Mouse (Mus musculus): Measurements from ENCODE around the gene Celf2.
"Not testable (repeated sequence)": the region's sequence is repeated elsewhere in the genome, so short reads cannot be mapped to it uniquely, and the experiment has no call there.

Celf2 gene

GRCm38 (mm10) chr2:6604347-6604746, 905.0 kb downstream of the Celf2 start:
- DNase-seq (ENCODE audit: low read depth, low spot score): no peak

GRCm38 (mm10) chr2:6603880-6604279, 905.5 kb downstream of the Celf2 start:
- no peak for DNase-seq (ENCODE audit: low read depth, low spot score)

- no peak for DNase-seq (ENCODE audit: low read depth, low spot score)
Measured at GRCm38 (mm10) chr2:6602163-6602562, 907.2 kb downstream of the Celf2 start.

DNA sequence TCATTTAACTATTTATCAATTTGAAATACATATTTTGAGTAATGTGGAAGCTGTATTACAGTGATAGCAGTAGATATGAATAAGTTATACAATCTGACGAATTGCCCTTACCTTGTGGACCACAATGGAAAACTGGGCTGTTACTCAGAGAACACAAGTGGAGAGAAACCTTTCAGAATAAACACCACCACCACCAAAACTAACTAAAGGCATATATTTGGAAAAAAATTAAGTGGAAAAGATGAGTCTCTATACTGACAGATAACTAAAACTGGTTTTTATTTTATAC, 910.5 kb downstream of the Celf2 start:
- no peak for DNase-seq (ENCODE audit: low read depth, low spot score)

- no peak for DNase-seq (ENCODE audit: low read depth, low spot score)
Measured at GRCm38 (mm10) chr2:6598124-6598878, 911.1 kb downstream of the Celf2 start.

DNA sequence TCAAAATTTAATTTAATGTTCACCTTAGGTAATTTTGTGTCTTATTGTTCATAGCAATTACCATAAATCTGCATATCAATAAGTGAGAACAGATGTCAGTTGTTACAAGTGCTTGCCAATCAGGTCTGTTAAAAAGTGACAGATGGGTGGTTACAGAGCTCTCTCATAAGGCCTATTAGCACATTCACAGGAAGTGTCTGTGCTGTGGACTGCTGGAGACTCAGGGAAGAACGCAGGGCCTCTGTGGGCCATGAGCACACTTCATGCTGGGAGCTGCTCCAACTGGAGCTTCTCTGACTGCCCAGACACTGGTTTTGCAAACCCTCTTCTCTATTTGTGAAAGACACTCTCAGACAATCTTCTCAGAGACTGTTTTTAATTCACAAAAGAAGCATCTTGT, 914.6 kb downstream of the Celf2 start:
- DNase-seq (ENCODE audit: low read depth, low spot score): no peak

GRCm38 (mm10) chr2:6594160-6594559, 915.2 kb downstream of the Celf2 start:
- no peak for DNase-seq (ENCODE audit: low read depth, low spot score)

GRCm38 (mm10) chr2:6593739-6594138, 915.6 kb downstream of the Celf2 start:
- DNase-seq (ENCODE audit: low read depth, low spot score): no peak

DNA sequence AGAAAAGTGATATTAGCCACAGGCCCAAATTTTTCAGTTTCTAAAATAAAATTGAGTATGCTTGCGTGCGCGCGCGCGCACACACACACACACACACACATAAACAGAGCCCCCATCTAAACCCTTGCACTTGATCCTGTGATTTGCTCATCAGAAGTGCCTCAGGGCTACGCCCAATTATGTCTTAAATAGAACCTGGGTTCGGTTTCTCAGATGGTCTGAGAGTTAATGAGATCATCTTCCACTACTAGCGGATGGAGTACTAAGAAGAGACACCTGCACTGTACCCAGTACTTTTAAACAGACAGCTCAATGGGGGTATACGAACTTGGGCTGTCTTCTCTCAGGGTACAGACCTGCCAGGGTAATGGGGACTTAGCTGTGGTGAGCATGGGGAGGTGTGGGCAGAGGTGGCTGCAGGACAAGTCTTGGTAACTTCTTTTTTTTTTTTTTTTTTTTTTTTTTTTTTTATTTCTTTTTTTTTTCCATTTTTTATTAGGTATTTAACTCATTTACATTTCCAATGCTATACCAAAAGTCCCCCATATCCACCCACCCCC, 923.2 kb downstream of the Celf2 start:
- DNase-seq (ENCODE audit: low read depth, low spot score): no peak

GRCm38 (mm10) chr2:6585069-6585754, 924.2 kb downstream of the Celf2 start:
- DNase-seq (ENCODE audit: low read depth, low spot score): no peak

DNA sequence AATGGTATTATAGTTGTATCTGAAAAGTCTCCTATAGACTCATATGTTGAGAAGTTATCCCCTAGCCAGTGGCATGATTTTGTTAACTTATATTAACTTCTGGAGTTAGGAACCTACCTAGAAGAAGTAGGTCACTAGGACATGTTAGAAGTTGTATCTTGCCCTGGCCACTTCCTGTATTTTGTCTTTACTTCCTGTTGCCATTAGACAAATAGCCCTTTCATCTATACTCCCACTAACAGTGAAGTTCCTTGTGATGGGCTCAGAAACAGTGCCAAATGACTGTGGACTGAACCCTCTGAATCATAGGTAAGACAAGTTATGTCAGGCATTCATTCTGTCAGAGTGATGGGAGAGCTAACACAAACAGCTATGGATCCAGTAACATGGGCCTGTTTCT, 926.7 kb downstream of the Celf2 start:
- no peak for DNase-seq (ENCODE audit: low read depth, low spot score)

GRCm38 (mm10) chr2:6580066-6580465, 929.3 kb downstream of the Celf2 start:
- DNase-seq (ENCODE audit: low read depth, low spot score): no peak

DNA sequence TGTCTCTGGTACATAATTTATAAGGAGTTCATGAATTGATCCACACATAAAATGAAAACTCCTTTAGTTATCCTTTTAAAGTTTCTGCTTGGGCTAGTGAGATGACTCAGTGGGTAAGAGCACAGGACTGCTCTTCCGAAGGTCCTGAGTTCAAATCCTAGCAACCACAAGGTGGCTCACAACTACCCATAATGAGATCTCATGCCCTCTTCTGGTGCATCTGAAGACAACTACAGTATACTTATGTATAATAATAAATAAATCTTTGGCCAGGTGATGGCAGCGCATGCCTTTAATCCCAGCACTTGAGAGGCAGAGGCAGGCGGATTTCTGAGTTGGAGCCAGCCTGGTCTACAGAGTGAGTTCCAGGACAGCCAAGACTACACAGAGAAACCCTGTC, 934.0 kb downstream of the Celf2 start:
- DNase-seq (ENCODE audit: low read depth, low spot score): not testable (repeated sequence)

GRCm38 (mm10) chr2:6573640-6574039, 935.7 kb downstream of the Celf2 start:
- no peak for DNase-seq (ENCODE audit: low read depth, low spot score)

- DNase-seq (ENCODE audit: low read depth, low spot score): no peak
Measured at GRCm38 (mm10) chr2:6572976-6573375, 936.4 kb downstream of the Celf2 start.

DNA sequence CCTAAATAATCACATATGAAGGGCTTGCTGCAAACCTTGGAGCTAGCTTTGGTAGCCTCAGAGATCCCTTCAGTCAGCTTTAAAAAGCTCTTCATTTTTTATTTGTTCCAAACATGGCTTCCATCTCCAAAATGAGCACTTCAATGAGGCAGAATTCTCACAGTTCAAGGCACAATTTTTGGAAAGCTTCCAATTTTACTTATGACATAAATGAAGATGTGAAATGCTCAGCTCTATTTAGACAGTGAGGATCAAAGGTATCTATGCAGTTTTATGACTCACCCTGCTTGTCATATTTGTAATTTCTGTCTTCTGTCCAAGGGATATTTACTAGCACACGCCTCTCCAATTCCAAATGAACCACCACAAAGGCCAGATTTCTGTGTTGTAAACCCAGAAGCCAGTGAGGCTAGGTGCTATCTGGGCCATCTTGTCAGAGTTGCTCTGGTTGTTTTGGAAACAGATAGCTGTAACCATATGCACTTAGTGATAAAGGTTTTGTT, 940.3 kb downstream of the Celf2 start:
- DNase-seq (ENCODE audit: low read depth, low spot score): no peak

- DNase-seq (ENCODE audit: low read depth, low spot score): no peak
Measured at GRCm38 (mm10) chr2:6565175-6565574, 944.2 kb downstream of the Celf2 start.

- no peak for DNase-seq (ENCODE audit: low read depth, low spot score)
Measured at GRCm38 (mm10) chr2:6561337-6561736, 948.0 kb downstream of the Celf2 start.

GRCm38 (mm10) chr2:6560802-6561201, 948.6 kb downstream of the Celf2 start:
- no peak for DNase-seq (ENCODE audit: low read depth, low spot score)

DNA sequence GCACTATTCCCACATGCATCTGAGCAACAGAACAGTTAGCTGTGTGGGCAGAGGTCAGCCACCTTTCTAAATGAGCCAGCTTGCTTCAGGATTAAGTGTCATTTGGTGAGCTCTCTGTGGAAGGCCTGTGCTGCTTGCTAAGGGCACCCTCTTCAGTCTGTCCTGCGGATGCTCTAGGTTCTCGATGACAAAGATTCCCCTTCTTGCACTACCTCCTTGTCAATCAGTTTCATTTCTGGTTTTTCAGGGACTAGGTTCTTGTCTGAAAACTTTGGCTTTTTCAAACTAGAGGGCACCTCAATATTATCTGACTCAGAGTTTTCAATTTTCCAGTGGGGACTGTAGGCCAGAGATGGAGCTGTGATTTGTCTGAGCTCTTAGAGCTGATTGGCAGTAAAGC, 949.8 kb downstream of the Celf2 start:
- DNase-seq (ENCODE audit: low read depth, low spot score): no peak

- DNase-seq (ENCODE audit: low read depth, low spot score): no peak
Measured at GRCm38 (mm10) chr2:6558303-6559254, 950.8 kb downstream of the Celf2 start.

- DNase-seq (ENCODE audit: low read depth, low spot score): no peak
Measured at GRCm38 (mm10) chr2:6557749-6558148, 951.6 kb downstream of the Celf2 start.

Data from forelimb bud, embryonic 11.5 days (tissue).